Mouse (Mus musculus): ENCODE measurements around the gene Mpi.

Mpi gene

GRCm38 (mm10) chr9:57552139-57552887 is at the start of gene Mpi:
Gene Mpi (minus strand): TSS chr9:57552763.
- DNase-seq (ENCODE audit: low read depth, low spot score), result peak; percentile 73

- DNase-seq (ENCODE audit: low read depth, low spot score), result no peak
These were observed 49.5 kb upstream of the Mpi start for GRCm38 (mm10) chr9:57602098-57602497.

- DNase-seq (ENCODE audit: low read depth, low spot score), result no peak
These were observed 48.8 kb upstream of the Mpi start for GRCm38 (mm10) chr9:57601353-57601706.

GRCm38 (mm10) chr9:57600620-57601352 is 48.2 kb upstream of the Mpi start:
- peak; percentile 46 for DNase-seq (ENCODE audit: low read depth, low spot score)

- DNase-seq (ENCODE audit: low read depth, low spot score), result no peak
These were observed 46.4 kb upstream of the Mpi start for GRCm38 (mm10) chr9:57598851-57599563.

- no peak for DNase-seq (ENCODE audit: low read depth, low spot score)
These were observed 45.4 kb upstream of the Mpi start for GRCm38 (mm10) chr9:57597929-57598382.

- DNase-seq (ENCODE audit: low read depth, low spot score), result no peak
These were observed 44.7 kb upstream of the Mpi start for GRCm38 (mm10) chr9:57597265-57597664.

GRCm38 (mm10) chr9:57594174-57594509 is 41.6 kb upstream of the Mpi start:
- no peak for DNase-seq (ENCODE audit: low read depth, low spot score)

- no peak for DNase-seq (ENCODE audit: low read depth, low spot score)
These were observed 41.1 kb upstream of the Mpi start for GRCm38 (mm10) chr9:57593454-57594173.

- peak; percentile 44 for DNase-seq (ENCODE audit: low read depth, low spot score)
These were observed 38.2 kb upstream of the Mpi start for GRCm38 (mm10) chr9:57590726-57591125.

- DNase-seq (ENCODE audit: low read depth, low spot score), result peak; percentile 92
These were observed 36.9 kb upstream of the Mpi start, which contains the start of gene Ulk3 for GRCm38 (mm10) chr9:57589224-57590126. Gene Ulk3 (plus strand): TSS chr9:57589452.

GRCm38 (mm10) chr9:57584991-57585390 is 32.4 kb upstream of the Mpi start:
- no peak for DNase-seq (ENCODE audit: low read depth, low spot score)

- no peak for DNase-seq (ENCODE audit: low read depth, low spot score)
These were observed 24.7 kb upstream of the Mpi start for GRCm38 (mm10) chr9:57577144-57577849.

GRCm38 (mm10) chr9:57575577-57575976 is 23.0 kb upstream of the Mpi start:
- no peak for DNase-seq (ENCODE audit: low read depth, low spot score)

- no peak for DNase-seq (ENCODE audit: low read depth, low spot score)
These were observed 21.8 kb upstream of the Mpi start for GRCm38 (mm10) chr9:57574397-57574796.

GRCm38 (mm10) chr9:57568500-57568899 is 15.9 kb upstream of the Mpi start:
- no peak for DNase-seq (ENCODE audit: low read depth, low spot score)

GRCm38 (mm10) chr9:57566846-57567245 is 14.3 kb upstream of the Mpi start:
- DNase-seq (ENCODE audit: low read depth, low spot score), result peak; percentile 83

GRCm38 (mm10) chr9:57565741-57566221 is 13.2 kb upstream of the Mpi start:
- DNase-seq (ENCODE audit: low read depth, low spot score), result no peak

GRCm38 (mm10) chr9:57564609-57565008 is 12.0 kb upstream of the Mpi start:
- no peak for DNase-seq (ENCODE audit: low read depth, low spot score)

- DNase-seq (ENCODE audit: low read depth, low spot score), result no peak
These were observed 10.4 kb upstream of the Mpi start for GRCm38 (mm10) chr9:57562896-57563372.

Data from ZHBTc4 (cell line).